Mouse (Mus musculus) lung, postnatal 0 days (tissue): ENCODE measurements around the gene Olfr45. TPM values are rescaled to one million over a fixed set of nuclear protein-coding genes. Genes with fewer than 3 reads are reported as not detected.

ENCODE experiments used
- ATAC-seq: fragments of 200-750 bp; cut with Nextera tagmentation; 2 replicates; pipeline ENCODE4 v1.8.0; 2017; ENCODE audit warnings: moderate library complexity
- DNase-seq: peaks from one replicate; pipeline ENCODE4 v3.0.0-alpha.2; 2016; ENCODE audit warnings: low spot score
- H3K27ac ChIP-seq: fragments of 300-500 bp; sonication (generic); 2 replicates; pipeline ENCODE4 v1.5.1; 2014; ENCODE audit warnings: antibody characterized with exemption, mild to moderate bottlenecking, low read length, mixed read lengths
- H3K27me3 ChIP-seq: fragments of 300-500 bp; sonication (generic); replicated peaks from 2 replicates; pipeline ENCODE4 v1.6.1; 2014; ENCODE audit warnings: low read length, mixed read lengths; ENCODE audit not compliant: insufficient read depth
- H3K36me3 ChIP-seq: fragments of 300-500 bp; sonication (generic); 2 replicates; pipeline ENCODE4 v1.6.1; 2014; ENCODE audit warnings: low read length, mixed read lengths; ENCODE audit not compliant: insufficient read depth
- H3K4me1 ChIP-seq: fragments of 300-500 bp; sonication (generic); 2 replicates; pipeline ENCODE4 v1.6.1; 2014; ENCODE audit warnings: antibody characterized with exemption, low read depth, low read length, mixed read lengths; ENCODE audit not compliant: insufficient read depth
- H3K4me2 ChIP-seq: fragments of 300-500 bp; sonication (generic); replicated peaks from 2 replicates; pipeline ENCODE4 v1.6.1; 2014; ENCODE audit warnings: low read depth, mild to moderate bottlenecking, low read length, moderate library complexity, mixed read lengths
- H3K4me3 ChIP-seq: fragments of 300-500 bp; sonication (generic); 2 replicates; pipeline ENCODE4 v1.5.1; 2014; ENCODE audit warnings: low read depth, low read length
- H3K9ac ChIP-seq: fragments of 300-500 bp; sonication (generic); replicated peaks from 2 replicates; pipeline ENCODE4 v1.6.1; 2014; ENCODE audit warnings: low read depth, mild to moderate bottlenecking
- H3K9me3 ChIP-seq: fragments of 300-500 bp; sonication (generic); 2 replicates; pipeline ENCODE4 v1.6.1; 2016; ENCODE audit warnings: low read length, mixed read lengths
- CTCF ChIP-seq: IDR thresholded peaks from 2 replicates; pipeline ENCODE4 v1.5.1; 2016; ENCODE audit warnings: antibody characterized with exemption, mild to moderate bottlenecking
- EP300 ChIP-seq: IDR thresholded peaks from 2 replicates; pipeline ENCODE4 v1.6.1; 2016; ENCODE audit warnings: antibody characterized with exemption, mild to moderate bottlenecking, control low read depth
- WGBS: fragments of 180-500 bp; shearing (Covaris S2); extraction: QIAGEN DNeasy Blood & Tissue Kit; methylation state at CpG from one replicate; pipeline ENCODE4 v1.1.7; 2014; 5-methylcytosine and 5-hydroxymethylcytosine counted together
- polyA plus RNA-seq: library from polyadenylated mRNA; unstranded; fragments of >200 nt; fragmentation: Nextera tagmentation; extraction: Ambion mirVana; gene quantifications from 2 replicates; pipeline ENCODE4 v1.2.1, GENCODE M21; 2015

The Olfr45 gene
- polyA plus RNA-seq, 1 experiment from 2014 or later, result not detected

- Histone ChIP-seq H3K27ac (no peak overlapping the region), H3K36me3 (no peaks in the 10 kb centered on the region), H3K9me3 (no peaks in the 10 kb centered on the region), H3K27me3 (no peaks in the 10 kb centered on the region), H3K4me3 (no peak overlapping the region), H3K4me1 (no peaks in the 10 kb centered on the region), H3K9ac (no peak overlapping the region), H3K4me2 (no peak overlapping the region)
- WGBS, result 62% methylated on average over 2 of the region's 2 CpGs
- TF ChIP-seq EP300 (no peak), CTCF (no peak)
- ATAC-seq (no peak), DNase-seq (no peak)
These were observed 24.6 kb downstream of the Olfr45 start for GRCm38 (mm10) chr7:140706348-140706747.

GRCm38 (mm10) chr7:140707536-140708284 lies 26.0 kb downstream of the Olfr45 start:
- H3K4me1 ChIP-seq, result no peaks in the 10 kb centered on the region
- no peaks in the 10 kb centered on the region for H3K36me3 ChIP-seq
- H3K4me2 ChIP-seq, result no peak overlapping the region
- H3K9ac ChIP-seq, result no peak overlapping the region
- DNase-seq, result no peak
- TF ChIP-seq EP300 (no peak), CTCF (no peak)
- ATAC-seq, result no peak
- H3K27ac ChIP-seq, result no peak overlapping the region
- 74% methylated on average over 6 of the region's 6 CpGs for WGBS
- H3K27me3 ChIP-seq, result no peaks in the 10 kb centered on the region
- no peaks in the 10 kb centered on the region for H3K9me3 ChIP-seq
- no peak overlapping the region for H3K4me3 ChIP-seq

- H3K27me3 ChIP-seq, result no peaks in the 10 kb centered on the region
- no peak overlapping the region for H3K4me2 ChIP-seq
- H3K36me3 ChIP-seq, result no peaks in the 10 kb centered on the region
- no peak for TF ChIP-seq EP300
- TF ChIP-seq CTCF, result no peak
- DNase-seq, result no peak
- H3K4me3 ChIP-seq, result no peak overlapping the region
- no peak for ATAC-seq
- H3K9me3 ChIP-seq, result no peaks in the 10 kb centered on the region
- H3K9ac ChIP-seq, result no peak overlapping the region
- no peaks in the 10 kb centered on the region for H3K4me1 ChIP-seq
- WGBS, result 69% methylated on average over 7 of the region's 7 CpGs
- no peak overlapping the region for H3K27ac ChIP-seq
These were observed 35.7 kb downstream of the Olfr45 start for GRCm38 (mm10) chr7:140717155-140718055.

DNA sequence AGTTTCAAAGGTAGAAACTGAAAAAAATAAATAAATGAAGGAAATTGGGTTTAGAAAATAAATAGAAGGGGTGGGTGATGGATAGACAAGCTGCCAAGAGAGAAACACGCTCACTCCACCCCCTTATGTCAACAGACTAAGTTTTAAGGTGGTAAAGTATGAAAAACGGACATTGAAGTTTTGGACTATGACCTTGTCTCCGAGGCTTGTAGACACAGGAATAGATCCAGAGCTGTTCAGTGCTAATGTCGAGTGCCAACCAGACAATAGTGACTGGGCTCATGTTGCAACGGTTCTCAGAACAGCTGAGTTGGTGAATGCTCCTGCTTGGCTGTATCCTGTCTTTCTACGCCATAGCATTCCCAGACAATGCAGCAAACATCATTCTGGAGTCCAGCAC lies 39.3 kb downstream of the Olfr45 start:
- Histone ChIP-seq H3K27ac (no peak overlapping the region), H3K9me3 (no peaks in the 10 kb centered on the region), H3K27me3 (no peaks in the 10 kb centered on the region), H3K4me3 (no peak overlapping the region), H3K9ac (no peak overlapping the region), H3K36me3 (no peaks in the 10 kb centered on the region), H3K4me1 (no peaks in the 10 kb centered on the region), H3K4me2 (no peak overlapping the region)
- WGBS, result 51% methylated on average over 6 of the region's 6 CpGs
- TF ChIP-seq CTCF (no peak), EP300 (no peak)
- no peak for DNase-seq
- no peak for ATAC-seq

DNA sequence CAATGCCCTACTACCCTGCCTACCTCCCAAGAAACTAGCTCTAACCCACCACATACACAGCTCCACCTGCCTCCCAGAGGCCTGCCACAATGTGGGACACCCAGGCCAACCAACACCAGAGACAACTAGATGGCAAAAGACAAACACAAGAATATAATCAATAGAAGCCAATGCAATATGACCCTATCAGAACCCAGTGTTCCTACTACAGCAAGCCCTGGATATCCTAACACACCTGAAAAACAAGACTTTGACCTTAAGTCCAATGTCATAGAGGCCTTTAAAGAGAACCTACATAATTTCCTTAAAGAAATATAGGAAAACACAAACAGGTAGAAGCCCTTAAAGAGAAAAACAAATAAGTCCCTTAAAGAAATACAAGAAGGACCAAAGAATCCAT lies 43.8 kb downstream of the Olfr45 start:
- H3K9ac ChIP-seq, result no peak overlapping the region
- DNase-seq (no peak), ATAC-seq (no peak)
- TF ChIP-seq CTCF, result no peak
- TF ChIP-seq EP300, result no peak
- H3K4me3 ChIP-seq, result no peak overlapping the region
- H3K27me3 ChIP-seq, result no peaks in the 10 kb centered on the region
- H3K36me3 ChIP-seq, result no peaks in the 10 kb centered on the region
- no peak overlapping the region for H3K4me2 ChIP-seq
- no peaks in the 10 kb centered on the region for H3K4me1 ChIP-seq
- H3K27ac ChIP-seq, result no peak overlapping the region
- no peaks in the 10 kb centered on the region for H3K9me3 ChIP-seq

DNA sequence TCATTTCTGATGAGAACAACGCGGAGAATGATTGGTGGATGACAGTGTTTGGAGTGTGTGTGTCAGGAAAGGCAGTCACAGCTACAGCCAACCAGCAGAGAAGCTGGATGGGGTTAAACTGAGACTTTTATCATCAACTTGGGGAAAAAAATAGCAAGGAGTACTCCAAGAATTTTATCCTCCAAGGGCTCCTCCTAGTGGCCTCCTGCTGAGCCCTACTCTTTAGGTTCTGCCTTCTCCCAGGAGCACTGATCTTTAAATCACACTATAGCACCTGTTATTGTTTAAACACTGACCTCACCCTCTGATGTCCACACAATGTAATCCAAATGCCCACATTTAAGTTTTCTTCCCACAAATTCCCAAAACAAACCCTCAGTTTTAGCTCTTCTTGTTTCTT lies 51.4 kb downstream of the Olfr45 start:
- TF ChIP-seq CTCF, result no peak
- no peak for TF ChIP-seq EP300
- Histone ChIP-seq H3K27me3 (no peaks in the 10 kb centered on the region), H3K4me2 (no peak overlapping the region), H3K36me3 (no peaks in the 10 kb centered on the region), H3K4me1 (no peaks in the 10 kb centered on the region), H3K27ac (no peak overlapping the region), H3K9me3 (no peaks in the 10 kb centered on the region), H3K9ac (no peak overlapping the region), H3K4me3 (no peak overlapping the region)
- ATAC-seq (no peak), DNase-seq (no peak)
- WGBS, result 45% methylated on average over 2 of the region's 2 CpGs

Other genes with a start within 250 kb of the Olfr45 start
- gene Olfr533, start 218.6 kb upstream of the Olfr45 start, polyA plus RNA-seq, result not detected in 2 replicates
- gene Olfr535, start 197.7 kb upstream of the Olfr45 start, polyA plus RNA-seq, result not detected in 2 replicates
- gene Olfr536, start 174.6 kb upstream of the Olfr45 start, polyA plus RNA-seq, result not detected in 2 replicates
- gene Olfr538, start 114.1 kb upstream of the Olfr45 start, polyA plus RNA-seq, result not detected in 2 replicates
- 0.01 TPM in 1 of 2 replicates, not detected in the other for gene Olfr46, start 80.7 kb upstream of the Olfr45 start, polyA plus RNA-seq
- gene Olfr61, start 53.0 kb upstream of the Olfr45 start, polyA plus RNA-seq, result not detected in 2 replicates
- gene Olfr53, start 35.5 kb upstream of the Olfr45 start, polyA plus RNA-seq, result not detected in 2 replicates
- gene Olfr539, start 22.0 kb upstream of the Olfr45 start, polyA plus RNA-seq, result not detected in 2 replicates
- gene Olfr541, start 15.3 kb downstream of the Olfr45 start, polyA plus RNA-seq, result not detected in 2 replicates
- 1.5 and 1.9 TPM in 2 replicates for gene Cyp2e1, start 81.8 kb downstream of the Olfr45 start, polyA plus RNA-seq
- not detected in 2 replicates for gene Syce1, start 105.9 kb downstream of the Olfr45 start, polyA plus RNA-seq
- 0.21 and 0.30 TPM in 2 replicates for gene Zfp941, start 140.2 kb downstream of the Olfr45 start, polyA plus RNA-seq
- gene Urah, start 153.1 kb downstream of the Olfr45 start, polyA plus RNA-seq, result 12.6 and 15.0 TPM in 2 replicates
- gene Scgb1c1, start 163.6 kb downstream of the Olfr45 start, polyA plus RNA-seq, result 25.9 and 27.0 TPM in 2 replicates
- not detected in 2 replicates for gene Odf3, start 165.9 kb downstream of the Olfr45 start, polyA plus RNA-seq
- gene Gm45785, start 174.4 kb downstream of the Olfr45 start, polyA plus RNA-seq, result not detected in 2 replicates
- 63.6 and 68.0 TPM in 2 replicates for gene Ric8a, start 175.0 kb downstream of the Olfr45 start, polyA plus RNA-seq
- 69.1 and 81.7 TPM in 2 replicates for gene Bet1l, start 175.6 kb downstream of the Olfr45 start, polyA plus RNA-seq
- 157 and 164 TPM in 2 replicates for gene Psmd13, start 200.0 kb downstream of the Olfr45 start, polyA plus RNA-seq
- gene Sirt3, start 200.4 kb downstream of the Olfr45 start, polyA plus RNA-seq, result 23.7 and 25.8 TPM in 2 replicates
- gene Cox8b, start 218.5 kb downstream of the Olfr45 start, polyA plus RNA-seq, result 13.1 and 18.3 TPM in 2 replicates
- 0.07 and 0.10 TPM in 2 replicates for gene Nlrp6, start 239.0 kb downstream of the Olfr45 start, polyA plus RNA-seq